Mouse (Mus musculus): Measurements from ENCODE around the gene Lpin2. TPM values are rescaled to one million over a fixed set of nuclear protein-coding genes. Genes with fewer than 3 reads are reported as not detected.

Gene Lpin2
- total and polyA plus RNA-seq, 2 experiments from 2014 or later = 8.5 to 22.2 TPM

- ATAC-seq (ENCODE audit: insufficient read depth, low read depth) (no peak), DNase-seq (ENCODE audit: low spot score) (no peak)
- Histone ChIP-seq H3K9ac (replicated peaks; ENCODE audit: low read depth, low read length) (no peak overlapping the region), H3K4me2 (ENCODE audit: low read depth, low read length) (no peak overlapping the region), H3K27ac (ENCODE audit: low read depth) (no peak overlapping the region), H3K36me3 (replicated peaks; ENCODE audit: control insufficient read depth, insufficient read depth, low read length) (no peaks in the 10 kb centered on the region), H3K4me1 (ENCODE audit: control insufficient read depth, insufficient read depth) (no peaks in the 10 kb centered on the region), H3K27me3 (ENCODE audit: control insufficient read depth, insufficient read depth, low read length) (no peaks in the 10 kb centered on the region), H3K4me3 (ENCODE audit: low read depth, low read length) (no peak overlapping the region), H3K9me3 (replicated peaks; ENCODE audit: control insufficient read depth, low read length) (no peaks in the 10 kb centered on the region)
- 70% methylated on average over 4 of the region's 4 CpGs for WGBS
- no peak for TF ChIP-seq CTCF (IDR thresholded peaks at IDR 0.05; ENCODE audit: low read depth)
- TF ChIP-seq EP300 (IDR thresholded peaks at IDR 0.05; ENCODE audit: low read depth) = no peak
Observed at GRCm38 (mm10) chr17:71171161-71171560, 11.2 kb upstream of the Lpin2 start.

DNA sequence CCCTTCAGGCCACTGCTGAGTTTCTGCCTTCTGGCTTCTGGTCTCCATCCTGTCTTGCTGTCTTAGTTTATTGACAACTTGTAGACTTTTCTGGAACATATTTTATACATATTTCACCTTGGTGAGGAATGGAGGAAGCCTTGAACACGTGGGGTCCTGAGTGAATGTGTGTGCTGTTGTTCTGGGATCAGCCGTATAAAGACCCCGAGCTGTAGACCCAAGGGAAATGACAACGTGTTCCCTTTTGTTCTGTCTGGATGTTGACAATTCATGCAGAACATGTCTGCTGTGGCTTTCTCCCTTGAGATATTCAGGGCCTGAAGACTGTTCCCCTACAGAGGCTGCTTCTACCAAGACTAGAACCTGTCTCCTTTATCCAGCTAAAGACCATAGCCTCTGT is 5.0 kb upstream of the Lpin2 start:
- DNase-seq (ENCODE audit: low spot score) (no peak), ATAC-seq (ENCODE audit: insufficient read depth, low read depth) (no peak)
- 64% methylated on average over 4 of the region's 4 CpGs for WGBS
- Histone ChIP-seq H3K4me3 (ENCODE audit: low read depth, low read length) (no peak overlapping the region), H3K27ac (ENCODE audit: low read depth) (no peak overlapping the region), H3K9me3 (replicated peaks; ENCODE audit: control insufficient read depth, low read length) (no peaks in the 10 kb centered on the region), H3K4me1 (ENCODE audit: control insufficient read depth, insufficient read depth) (peaks cover 8% of the 10 kb centered on the region; the same call in 1 of the 2 replicates), H3K4me2 (ENCODE audit: low read depth, low read length) (no peak overlapping the region), H3K36me3 (replicated peaks; ENCODE audit: control insufficient read depth, insufficient read depth, low read length) (no peaks in the 10 kb centered on the region), H3K27me3 (ENCODE audit: control insufficient read depth, insufficient read depth, low read length) (no peaks in the 10 kb centered on the region; the same call in 1 of the 2 replicates), H3K9ac (replicated peaks; ENCODE audit: low read depth, low read length) (no peak overlapping the region)
- TF ChIP-seq CTCF (IDR thresholded peaks at IDR 0.05; ENCODE audit: low read depth) = no peak

GRCm38 (mm10) chr17:71177949-71178348 is 4.4 kb upstream of the Lpin2 start:
- Histone ChIP-seq H3K9me3 (replicated peaks; ENCODE audit: control insufficient read depth, low read length) (no peaks in the 10 kb centered on the region), H3K27ac (ENCODE audit: low read depth) (no peak overlapping the region), H3K27me3 (ENCODE audit: control insufficient read depth, insufficient read depth, low read length) (no peaks in the 10 kb centered on the region; the same call in 1 of the 2 replicates), H3K4me1 (ENCODE audit: control insufficient read depth, insufficient read depth) (peaks cover 14% of the 10 kb centered on the region), H3K36me3 (replicated peaks; ENCODE audit: control insufficient read depth, insufficient read depth, low read length) (no peaks in the 10 kb centered on the region), H3K4me2 (ENCODE audit: low read depth, low read length) (no peak overlapping the region), H3K9ac (replicated peaks; ENCODE audit: low read depth, low read length) (no peak overlapping the region), H3K4me3 (ENCODE audit: low read depth, low read length) (no peak overlapping the region)
- 62% methylated on average over 2 of the region's 2 CpGs for WGBS
- no peak for DNase-seq (ENCODE audit: low spot score)
- TF ChIP-seq CTCF (IDR thresholded peaks at IDR 0.05; ENCODE audit: low read depth) = no peak
- no peak for TF ChIP-seq EP300 (IDR thresholded peaks at IDR 0.05; ENCODE audit: low read depth)
- ATAC-seq (ENCODE audit: insufficient read depth, low read depth) = no peak

GRCm38 (mm10) chr17:71178530-71179181 is 3.7 kb upstream of the Lpin2 start:
- Histone ChIP-seq H3K36me3 (replicated peaks; ENCODE audit: control insufficient read depth, insufficient read depth, low read length) (no peaks in the 10 kb centered on the region), H3K27me3 (ENCODE audit: control insufficient read depth, insufficient read depth, low read length) (no peaks in the 10 kb centered on the region; the same call in 1 of the 2 replicates), H3K4me2 (ENCODE audit: low read depth, low read length) (peak overlapping the region; percentile 21; the same call in 1 of the 2 replicates), H3K4me3 (ENCODE audit: low read depth, low read length) (peak overlapping the region; percentile 15; the same call in 1 of the 2 replicates), H3K9me3 (replicated peaks; ENCODE audit: control insufficient read depth, low read length) (no peaks in the 10 kb centered on the region), H3K9ac (replicated peaks; ENCODE audit: low read depth, low read length) (no peak overlapping the region), H3K27ac (ENCODE audit: low read depth) (no peak overlapping the region), H3K4me1 (ENCODE audit: control insufficient read depth, insufficient read depth) (peaks cover 14% of the 10 kb centered on the region)
- ATAC-seq (ENCODE audit: insufficient read depth, low read depth) (no peak), DNase-seq (ENCODE audit: low spot score) (no peak)
- WGBS = 28% methylated on average over 10 of the region's 10 CpGs
- TF ChIP-seq EP300 (IDR thresholded peaks at IDR 0.05; ENCODE audit: low read depth) = no peak
- no peak for TF ChIP-seq CTCF (IDR thresholded peaks at IDR 0.05; ENCODE audit: low read depth)

DNA sequence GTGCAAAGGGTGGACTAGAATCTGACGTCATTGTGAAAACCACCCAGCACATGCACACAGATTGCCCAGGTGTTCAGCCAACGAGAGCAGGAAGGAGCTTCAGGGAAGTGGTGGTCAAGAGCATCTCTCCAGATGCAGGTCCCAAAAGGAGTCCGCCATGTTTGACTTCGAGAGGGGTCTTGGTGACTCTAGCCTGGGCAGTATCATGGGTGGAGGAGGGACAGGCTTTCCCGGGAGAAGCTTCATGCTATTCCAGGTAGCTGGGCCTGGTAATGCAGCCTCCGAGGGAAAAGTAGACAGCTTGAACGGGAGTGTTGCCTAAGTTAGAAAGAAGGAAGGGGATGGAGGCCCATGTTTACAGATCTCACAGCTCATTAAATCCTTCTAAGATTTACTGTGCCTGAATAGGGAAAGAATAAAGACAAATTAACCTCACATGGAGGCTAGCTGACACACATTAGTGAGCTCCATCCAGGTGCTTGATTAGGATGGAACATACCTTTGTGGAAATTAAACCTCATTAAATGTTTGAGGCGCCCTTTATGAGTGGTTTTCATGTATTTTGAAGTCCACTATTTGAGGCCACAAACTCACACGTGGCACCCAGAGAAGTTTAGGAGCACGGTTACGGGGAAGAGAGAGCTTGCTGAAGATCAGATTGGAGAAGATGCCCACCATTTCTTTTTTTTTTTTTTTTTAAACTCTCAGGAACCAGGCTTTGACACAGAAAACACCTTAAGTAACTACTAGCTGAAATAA is 2.6 kb upstream of the Lpin2 start:
- no peak overlapping the region for H3K9ac ChIP-seq (replicated peaks; ENCODE audit: low read depth, low read length)
- ATAC-seq (ENCODE audit: insufficient read depth, low read depth) = no peak
- DNase-seq (ENCODE audit: low spot score) = no peak
- H3K27ac ChIP-seq (ENCODE audit: low read depth) = no peak overlapping the region
- WGBS = 86% methylated on average over 11 of the region's 11 CpGs
- TF ChIP-seq CTCF (IDR thresholded peaks at IDR 0.05; ENCODE audit: low read depth) (no peak), EP300 (IDR thresholded peaks at IDR 0.05; ENCODE audit: low read depth) (no peak)
- peaks cover 22% of the 10 kb centered on the region for H3K4me1 ChIP-seq (ENCODE audit: control insufficient read depth, insufficient read depth)
- no peaks in the 10 kb centered on the region for H3K36me3 ChIP-seq (replicated peaks; ENCODE audit: control insufficient read depth, insufficient read depth, low read length)
- no peaks in the 10 kb centered on the region for H3K9me3 ChIP-seq (replicated peaks; ENCODE audit: control insufficient read depth, low read length)
- no peaks in the 10 kb centered on the region; the same call in 1 of the 2 replicates for H3K27me3 ChIP-seq (ENCODE audit: control insufficient read depth, insufficient read depth, low read length)
- H3K4me2 ChIP-seq (ENCODE audit: low read depth, low read length) = no peak overlapping the region
- H3K4me3 ChIP-seq (ENCODE audit: low read depth, low read length) = no peak overlapping the region

Measured in heart, postnatal 0 days (tissue).